Mouse (Mus musculus) embryonic fibroblast, embryonic 13.5 days (primary cell): Measurements from ENCODE around the gene Capsl.

Source experiments
- CTCF ChIP-seq: IDR thresholded peaks from 2 replicates; pipeline ENCODE4 v1.5.1; 2011; ENCODE audit warnings: mild to moderate bottlenecking, control low read depth, low read length, moderate library complexity, borderline replicate concordance; ENCODE audit not compliant: insufficient read depth
- POLR2A ChIP-seq: IDR thresholded peaks from 2 replicates; pipeline ENCODE4 v1.6.1; 2011; ENCODE audit warnings: low read depth, mild to moderate bottlenecking, control low read depth, low read length, moderate library complexity

DNA sequence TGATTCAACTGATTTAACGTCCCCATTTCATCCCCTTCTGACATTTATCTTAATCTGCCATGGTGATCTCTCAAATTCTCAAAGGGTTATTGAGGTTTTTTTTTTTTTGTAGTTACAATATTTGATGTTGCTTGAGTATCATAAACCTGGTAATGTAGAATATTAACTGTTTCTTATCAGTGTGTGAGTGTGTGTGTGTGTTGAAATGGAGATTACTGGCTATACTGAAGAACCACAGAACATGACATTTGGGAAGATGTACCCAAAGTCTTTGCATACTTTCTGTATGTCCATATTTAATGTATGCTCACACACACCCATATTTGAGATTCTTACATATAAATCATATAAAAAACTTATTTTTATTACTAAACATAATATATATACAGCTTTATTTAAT lies 28.2 kb downstream of the Capsl start:
- TF ChIP-seq CTCF (no peak), POLR2A (no peak)
